ENCODE assay signal across 14 mouse cellular contexts in genomic region chr7:25292107-25292506, GRCm38 (mm10). TPM values are rescaled to one million over a fixed set of nuclear protein-coding genes. Genes with fewer than 3 reads are reported as not detected.
A peak's percentile ranks its signal among the peaks of the same experiment; 100 is the strongest.
DNase-seq lines count a peak whose midpoint lies in the region; ATAC-seq lines count a peak whose summit lies in the region.
"Had no signal": no experiment of that assay in that cellular context is flagged by ENCODE, and none has a peak within 500 bp of the region (broad histone marks: within the 10 kb centered on the region; RNA-seq: fewer than 3 reads in every experiment).

No protein-coding gene starts in this region.

- WGBS in forebrain, embryonic 13.5 days = 66% methylated on average over 7 of the region's 7 CpGs
- WGBS in forebrain, embryonic 11.5 days = 74% methylated on average over 7 of the region's 7 CpGs

- H3K4me1 ChIP-seq in forebrain, embryonic 13.5 days = peaks cover 46% of the 10 kb centered on the region
- H3K4me1 ChIP-seq in forebrain, embryonic 11.5 days (replicated peaks; ENCODE audit: control insufficient read depth, insufficient read depth, low read length) = peaks cover 5% of the 10 kb centered on the region; the same call in 1 of the 2 replicates

- H3K36me3 ChIP-seq in forebrain, embryonic 13.5 days (ENCODE audit: poor library complexity, severe bottlenecking) = peaks cover 91% of the 10 kb centered on the region
- peaks cover 37% of the 10 kb centered on the region for H3K36me3 ChIP-seq in forebrain, embryonic 11.5 days (ENCODE audit: control insufficient read depth, insufficient read depth, low read length)

- no peak overlapping the region for H3K4me2 ChIP-seq in forebrain, embryonic 13.5 days
- H3K4me2 ChIP-seq in forebrain, embryonic 11.5 days (ENCODE audit: low read depth, low read length, severe bottlenecking) = no peak overlapping the region
- H3K4me2 ChIP-seq: limb, embryonic 15.5 days; lung, embryonic 15.5 days had no signal

- H3K27me3 ChIP-seq in forebrain, embryonic 13.5 days = no peaks in the 10 kb centered on the region
- no peaks in the 10 kb centered on the region for H3K27me3 ChIP-seq in forebrain, embryonic 11.5 days (ENCODE audit: control insufficient read depth, insufficient read depth, low read length)
- H3K27me3 ChIP-seq: limb, embryonic 15.5 days; lung, embryonic 15.5 days; Patski had no signal

- peak overlapping the region; percentile 34; the same call in 1 of the 2 replicates for H3K9ac ChIP-seq in forebrain, embryonic 13.5 days
- H3K9ac ChIP-seq in forebrain, embryonic 11.5 days (ENCODE audit: low read length) = no peak overlapping the region; the same call in 1 of the 2 replicates
- H3K9ac ChIP-seq: limb, embryonic 15.5 days; lung, embryonic 15.5 days had no signal

- no peak overlapping the region for H3K4me3 ChIP-seq in forebrain, embryonic 13.5 days
- no peak overlapping the region for H3K4me3 ChIP-seq in forebrain, embryonic 11.5 days (ENCODE audit: low read depth, low read length)
- H3K4me3 ChIP-seq: limb, embryonic 15.5 days; lung, embryonic 15.5 days had no signal

- DNase-seq in forebrain, embryonic 11.5 days (ENCODE audit: low spot score) = no peak
- peak; percentile 15 for DNase-seq in kidney, adult 9 months
- DNase-seq in kidney, adult 18-20 months = no peak
- peak; percentile 20 for DNase-seq in urinary bladder, adult 2 months (ENCODE audit: low spot score)
- no peak for DNase-seq in urinary bladder, postnatal 14 days (ENCODE audit: low spot score)
- DNase-seq in Muller cell, postnatal 12 days (ENCODE audit: inconsistent ontology term) = no peak
- DNase-seq: heart, adult 18-20 months had no signal

- no peaks in the 10 kb centered on the region for H3K9me3 ChIP-seq in forebrain, embryonic 13.5 days (replicated peaks)
- H3K9me3 ChIP-seq in forebrain, embryonic 11.5 days (ENCODE audit: control insufficient read depth, low read length) = no peaks in the 10 kb centered on the region; the same call in 1 of the 2 replicates
- H3K9me3 ChIP-seq: limb, embryonic 15.5 days; lung, embryonic 15.5 days had no signal

- ATAC-seq in forebrain, embryonic 13.5 days = no peak
- ATAC-seq in forebrain, embryonic 11.5 days (replicated peaks; ENCODE audit: low FRiP score) = no peak
- ATAC-seq in erythroid progenitor cell, adult 5-6 weeks (replicated peaks; ENCODE audit: low FRiP score, poor library complexity, severe bottlenecking) = no peak
- ATAC-seq: CD4-positive, CD25-positive, alpha-beta regulatory T cell, adult 4 months; Patski had no signal

- peak overlapping the region; percentile 40; the same call in 1 of the 2 replicates for H3K27ac ChIP-seq in forebrain, embryonic 13.5 days
- no peak overlapping the region for H3K27ac ChIP-seq in forebrain, embryonic 11.5 days (ENCODE audit: low read depth, low read length)
- H3K27ac ChIP-seq: lung, embryonic 15.5 days had no signal

RNA-seq across cellular contexts. Expression of gene Pafah1b3, which starts 5.7 kb away (rescaled TPM):
- polyA plus RNA-seq in forebrain, embryonic 13.5 days (2015; fragmentation: Nextera tagmentation; extraction: Ambion mirVana) = 513 and 525 TPM in 2 replicates
- polyA plus RNA-seq in forebrain, embryonic 11.5 days (2014; fragmentation: Nextera tagmentation; extraction: Ambion mirVana) = 298 and 321 TPM in 2 replicates
- polyA plus RNA-seq in urinary bladder, adult 2 months (2012; rRNA removed) = 40.1 and 48.5 TPM in 2 replicates
- total RNA-seq in erythroid progenitor cell, adult 5-6 weeks (2015; ENCODE audit: low replicate concordance) = 20.2 and 26.8 TPM in 2 replicates
- total RNA-seq in erythroid progenitor cell, adult 5-6 weeks (2017; ENCODE audit: low replicate concordance) = 8.9 and 17.3 TPM in 2 replicates

RNA-seq across cellular contexts. Expression of gene Prr19, which starts 9.1 kb away (rescaled TPM):
- polyA plus RNA-seq in forebrain, embryonic 13.5 days (2015; fragmentation: Nextera tagmentation; extraction: Ambion mirVana) = 0.93 and 1.6 TPM in 2 replicates
- polyA plus RNA-seq in forebrain, embryonic 11.5 days (2014; fragmentation: Nextera tagmentation; extraction: Ambion mirVana) = 1.1 and 1.7 TPM in 2 replicates
- 0.06 TPM in 1 of 2 replicates, not detected in the other for polyA plus RNA-seq in urinary bladder, adult 2 months (2012; rRNA removed)
- total RNA-seq in erythroid progenitor cell, adult 5-6 weeks (2015; ENCODE audit: low replicate concordance) = not detected in 2 replicates
- total RNA-seq in erythroid progenitor cell, adult 5-6 weeks (2017; ENCODE audit: low replicate concordance) = not detected in 2 replicates
- total RNA-seq: adrenal gland, adult 18-20 months; heart, adult 18-20 months had no signal
- polyA plus RNA-seq: CD4-positive, CD25-positive, alpha-beta regulatory T cell, adult 4 months had no signal

RNA-seq across cellular contexts. Expression of gene Tmem145, which starts 13.8 kb away (rescaled TPM):
- 14.1 and 16.4 TPM in 2 replicates for polyA plus RNA-seq in forebrain, embryonic 13.5 days (2015; fragmentation: Nextera tagmentation; extraction: Ambion mirVana)
- polyA plus RNA-seq in forebrain, embryonic 11.5 days (2014; fragmentation: Nextera tagmentation; extraction: Ambion mirVana) = 6.7 and 7.7 TPM in 2 replicates
- polyA plus RNA-seq in urinary bladder, adult 2 months (2012; rRNA removed) = 0.06 and 0.11 TPM in 2 replicates
- not detected in 2 replicates for total RNA-seq in erythroid progenitor cell, adult 5-6 weeks (2015; ENCODE audit: low replicate concordance)
- not detected in 2 replicates for total RNA-seq in erythroid progenitor cell, adult 5-6 weeks (2017; ENCODE audit: low replicate concordance)
- total RNA-seq: heart, adult 18-20 months had no signal
- polyA plus RNA-seq: CD4-positive, CD25-positive, alpha-beta regulatory T cell, adult 4 months had no signal

RNA-seq across cellular contexts. Expression of gene Cic, which starts 24.6 kb away (rescaled TPM):
- polyA plus RNA-seq in forebrain, embryonic 13.5 days (2015; fragmentation: Nextera tagmentation; extraction: Ambion mirVana) = 45.9 and 47.0 TPM in 2 replicates
- 40.3 and 44.2 TPM in 2 replicates for polyA plus RNA-seq in forebrain, embryonic 11.5 days (2014; fragmentation: Nextera tagmentation; extraction: Ambion mirVana)
- 30.8 and 58.8 TPM in 2 replicates for polyA plus RNA-seq in urinary bladder, adult 2 months (2012; rRNA removed)
- 114 and 181 TPM in 2 replicates for total RNA-seq in erythroid progenitor cell, adult 5-6 weeks (2015; ENCODE audit: low replicate concordance)
- total RNA-seq in erythroid progenitor cell, adult 5-6 weeks (2017; ENCODE audit: low replicate concordance) = 70.5 and 90.7 TPM in 2 replicates

RNA-seq across cellular contexts. Expression of gene Megf8, which starts 24.9 kb away (rescaled TPM):
- polyA plus RNA-seq in forebrain, embryonic 13.5 days (2015; fragmentation: Nextera tagmentation; extraction: Ambion mirVana) = 14.2 and 16.6 TPM in 2 replicates
- polyA plus RNA-seq in forebrain, embryonic 11.5 days (2014; fragmentation: Nextera tagmentation; extraction: Ambion mirVana) = 13.8 and 14.6 TPM in 2 replicates
- 21.5 and 28.4 TPM in 2 replicates for polyA plus RNA-seq in urinary bladder, adult 2 months (2012; rRNA removed)
- total RNA-seq in erythroid progenitor cell, adult 5-6 weeks (2015; ENCODE audit: low replicate concordance) = 0.42 TPM in 1 of 2 replicates, not detected in the other
- total RNA-seq in erythroid progenitor cell, adult 5-6 weeks (2017; ENCODE audit: low replicate concordance) = 0.64 TPM in 1 of 2 replicates, not detected in the other

Comparison
In these comparisons a context has a peak if more than half of its experiments do, and no peak if none do; other contexts are left out.
1. DNase-seq: peak in kidney, adult 9 months (single experiment) and urinary bladder, adult 2 months (single experiment); none in forebrain, embryonic 11.5 days (single experiment), kidney, adult 18-20 months (single experiment), urinary bladder, postnatal 14 days (single experiment) and Muller cell, postnatal 12 days (single experiment).